Mouse (Mus musculus) cerebellum, adult 2 months (tissue): Measurements from ENCODE around the gene Bcl11b.

Experiments
- CTCF ChIP-seq: fragments of 200-500 bp; IDR thresholded peaks from 2 replicates; pipeline ENCODE4 v1.5.1; 2011; ENCODE audit warnings: low read depth, mild to moderate bottlenecking, control low read depth, low read length, moderate library complexity, borderline replicate concordance; ENCODE audit not compliant: insufficient read depth
- POLR2A ChIP-seq: fragments of 200-500 bp; IDR thresholded peaks from 2 replicates; pipeline ENCODE4 v1.6.1; 2011; ENCODE audit warnings: low read length, control low read depth, borderline replicate concordance; ENCODE audit not compliant: insufficient read depth

DNA sequence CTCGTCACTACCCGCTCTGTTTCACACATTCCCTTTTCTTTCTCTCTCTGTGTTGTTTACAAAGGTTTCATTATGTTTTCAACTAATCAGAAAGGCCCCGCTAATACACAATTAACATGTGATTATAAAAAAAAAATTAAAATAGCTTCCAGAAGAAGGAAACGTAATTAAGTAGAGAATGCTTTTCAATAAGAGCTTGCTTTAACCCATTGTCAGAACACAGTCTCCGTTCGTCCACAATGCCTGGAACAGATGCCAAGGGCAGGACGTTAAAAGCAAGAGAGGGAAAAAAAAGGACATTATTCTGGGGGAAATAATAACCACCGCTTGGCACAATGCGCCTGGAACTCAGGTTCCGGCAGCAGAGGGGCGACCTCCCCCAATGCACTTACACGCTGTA, 71.3 kb downstream of the Bcl11b start:
- TF ChIP-seq CTCF (no peak), POLR2A (no peak)
